Mouse (Mus musculus): ENCODE results near the gene Perm1.

DNA sequence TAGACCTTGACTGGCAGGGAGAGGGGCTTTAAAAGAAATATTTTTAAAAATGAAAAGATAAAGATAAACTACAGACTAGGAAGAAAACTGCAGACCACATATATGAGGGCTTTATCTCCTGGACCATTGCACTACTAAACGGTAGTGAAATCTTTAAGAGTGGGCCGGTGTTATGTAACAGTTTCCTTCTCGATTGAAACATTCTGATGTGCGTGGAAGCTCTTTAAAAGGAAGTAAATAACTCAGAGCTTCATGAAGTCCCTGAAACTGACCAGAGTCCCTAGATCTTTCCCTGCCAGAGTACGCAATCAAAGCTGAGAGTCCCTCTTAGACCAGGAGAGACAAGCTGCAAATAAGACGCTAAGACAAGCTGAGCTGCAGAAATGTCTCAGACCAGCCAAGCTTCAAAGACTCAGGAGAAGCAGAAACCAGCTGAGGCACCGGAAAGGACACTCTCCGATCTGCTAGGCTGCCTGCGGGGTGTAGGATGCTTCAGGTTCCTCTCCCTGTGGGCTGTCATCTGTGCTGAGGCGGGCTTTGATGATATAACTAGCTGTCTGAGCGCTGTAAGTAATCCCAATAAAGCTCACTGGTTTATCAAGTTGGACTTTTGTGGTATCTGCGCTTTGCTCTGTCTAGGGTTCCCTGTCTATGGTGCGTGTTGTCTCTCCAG, 5.6 kb upstream of the Perm1 start:
- TF ChIP-seq CTCF (IDR thresholded peaks at IDR 0.05; ENCODE audit: low read depth) (no peak), EP300 (IDR thresholded peaks at IDR 0.05; ENCODE audit: low read depth) (no peak)

Data from heart, postnatal 0 days (tissue).